Mouse (Mus musculus) heart, postnatal 25 days (tissue): ENCODE measurements around the gene Robo2. TPM values are rescaled to one million over a fixed set of nuclear protein-coding genes. Genes with fewer than 3 reads are reported as not detected.

ENCODE experiments used
- DNase-seq: peaks from one replicate; pipeline ENCODE4 v3.0.0; 2022; ENCODE audit warnings: low spot score
- intact Hi-C: fragments of 180-260 bp; cut with DNase I; formaldehyde crosslinking; loops from one replicate; pipeline ENCODE4 v1.15.1; 2025
- total RNA-seq, 2 experiments: library from RNA; stranded (reverse); gene quantifications; 2 replicates each; pipeline ENCODE4 v1.2.3; 2021

The Robo2 gene
- total RNA-seq, 2 experiments from 2014 or later: 0.89 to 1.5 TPM

DNA sequence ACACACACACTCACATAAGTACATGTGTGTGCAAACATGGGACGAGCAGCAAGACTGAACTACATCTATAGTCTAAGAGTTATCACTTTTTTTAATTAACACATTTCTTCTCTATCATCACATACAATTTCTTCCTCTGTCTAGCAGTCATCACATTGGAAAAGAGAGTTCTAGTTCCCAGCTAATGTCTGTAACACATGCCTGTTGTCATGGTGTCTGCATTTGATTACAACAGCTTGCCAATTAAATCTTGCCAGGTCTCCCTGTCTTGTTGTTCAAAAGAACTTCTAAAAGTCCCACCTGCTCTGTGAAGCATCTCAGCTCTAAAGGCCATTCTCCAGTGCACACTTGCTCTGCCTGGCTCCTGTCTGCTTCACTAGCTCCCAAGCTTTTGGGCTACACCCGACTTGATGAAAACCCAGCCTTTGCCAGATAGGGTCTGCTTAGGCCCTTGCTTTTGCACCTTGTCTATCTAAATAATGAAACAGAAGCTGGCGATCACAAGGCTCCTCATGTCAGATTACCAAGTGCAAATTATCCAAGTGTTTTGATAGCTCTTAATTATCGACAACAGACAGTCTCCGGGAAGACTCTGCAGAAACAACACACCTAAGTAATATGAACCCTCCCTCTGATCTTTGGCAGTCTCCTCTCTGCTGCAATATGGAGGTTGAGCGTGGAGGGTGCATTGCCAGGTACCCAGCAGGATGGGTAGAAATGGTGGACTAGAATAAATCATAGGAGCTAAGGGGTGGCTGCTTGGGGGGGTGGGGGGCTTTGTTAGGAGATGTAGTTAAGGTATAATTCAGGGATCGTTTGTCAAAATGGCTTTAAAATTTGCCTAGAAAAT, 186.0 kb downstream of the Robo2 start:
- intact Hi-C loops: no loop called here
- DNase-seq: no peak

- intact Hi-C loops: no loop called here
- no peak for DNase-seq
Observed at GRCm38 (mm10) chr16:74222501-74222900, 189.1 kb downstream of the Robo2 start.

- DNase-seq: no peak
- intact Hi-C loops: no loop called here
Observed at GRCm38 (mm10) chr16:74216879-74217415, 194.7 kb downstream of the Robo2 start.

DNA sequence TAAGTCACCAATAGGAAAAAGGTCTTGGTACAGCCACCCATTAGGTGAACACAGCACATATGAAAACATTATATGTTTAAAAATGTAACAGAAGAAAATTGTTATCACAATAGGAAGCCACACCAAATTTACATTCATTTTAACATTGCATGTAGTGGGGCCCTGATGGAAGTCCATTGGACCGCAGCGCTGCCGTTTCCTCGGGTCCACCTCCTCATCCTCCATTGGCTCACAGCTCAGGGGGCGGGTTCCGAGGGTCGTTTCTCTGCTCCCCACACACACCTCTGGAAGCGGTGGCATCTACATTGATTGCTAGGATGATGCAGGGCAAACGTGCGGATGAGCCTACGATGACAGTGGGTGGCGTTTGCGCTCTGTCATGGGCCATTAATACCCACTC, 195.8 kb downstream of the Robo2 start:
- DNase-seq: no peak
- intact Hi-C loops: no loop called here

- intact Hi-C loops: no loop called here
- no peak for DNase-seq
Observed at GRCm38 (mm10) chr16:74200705-74201104, 210.9 kb downstream of the Robo2 start.

GRCm38 (mm10) chr16:74200024-74200703, 211.5 kb downstream of the Robo2 start:
- DNase-seq: no peak
- intact Hi-C loops: no loop called here

DNA sequence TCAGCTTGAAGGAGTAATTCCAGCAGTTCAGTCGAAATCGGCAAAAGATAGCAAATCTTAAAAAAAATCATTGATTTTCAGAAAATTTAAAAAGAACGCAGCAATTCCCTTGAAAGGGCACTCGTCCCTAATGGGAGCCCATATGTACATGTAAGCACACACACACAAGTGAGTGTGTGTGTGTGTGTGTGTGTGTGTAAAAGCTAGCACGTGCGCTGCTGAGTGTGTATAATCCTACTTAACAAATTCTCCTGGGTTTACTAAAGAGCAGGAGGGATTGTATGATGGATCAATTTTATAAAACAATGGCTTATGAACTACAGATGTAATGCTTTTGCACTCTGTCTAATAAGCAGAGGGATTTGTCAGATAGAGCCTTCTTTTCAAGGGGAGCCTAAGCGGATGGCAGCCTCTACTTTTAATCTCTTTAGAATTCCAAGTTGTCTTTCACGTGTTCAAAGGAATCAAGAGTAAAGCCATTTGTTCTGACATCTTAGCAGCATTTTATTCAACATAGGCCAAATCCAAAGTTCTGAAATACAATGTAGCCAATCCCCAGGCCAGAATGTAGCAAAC, 218.6 kb downstream of the Robo2 start:
- intact Hi-C loops: no loop called here
- no peak for DNase-seq

- DNase-seq: no peak
- intact Hi-C loops: no loop called here
Observed at GRCm38 (mm10) chr16:74191621-74192020, 220.0 kb downstream of the Robo2 start.

GRCm38 (mm10) chr16:74182509-74183113, 229.0 kb downstream of the Robo2 start:
- intact Hi-C loops: no loop called here
- DNase-seq: no peak

GRCm38 (mm10) chr16:74172673-74173072, 239.0 kb downstream of the Robo2 start:
- intact Hi-C loops: no loop called here
- no peak for DNase-seq

GRCm38 (mm10) chr16:74169642-74170041, 242.0 kb downstream of the Robo2 start:
- no peak for DNase-seq
- intact Hi-C loops: no loop called here

DNA sequence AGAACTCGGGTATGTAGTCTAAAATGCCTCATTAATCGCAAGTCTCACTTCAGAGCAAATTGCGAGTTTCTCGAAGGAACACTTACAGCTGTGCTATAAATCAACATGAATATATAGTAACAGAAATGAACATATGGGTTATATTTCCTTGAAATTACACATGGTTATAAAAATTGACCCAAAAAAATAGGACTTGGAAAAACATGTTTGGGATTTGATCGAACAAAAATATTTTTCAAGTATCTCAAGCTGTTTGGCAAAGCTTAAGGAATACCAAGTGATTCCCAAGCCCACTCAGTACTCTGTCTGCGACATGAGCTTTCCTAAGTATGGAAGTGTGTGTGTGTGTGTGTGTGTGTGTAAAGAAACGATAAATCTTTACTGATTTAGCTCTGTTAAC, 242.5 kb downstream of the Robo2 start:
- no peak for DNase-seq
- intact Hi-C loops: no loop called here

DNA sequence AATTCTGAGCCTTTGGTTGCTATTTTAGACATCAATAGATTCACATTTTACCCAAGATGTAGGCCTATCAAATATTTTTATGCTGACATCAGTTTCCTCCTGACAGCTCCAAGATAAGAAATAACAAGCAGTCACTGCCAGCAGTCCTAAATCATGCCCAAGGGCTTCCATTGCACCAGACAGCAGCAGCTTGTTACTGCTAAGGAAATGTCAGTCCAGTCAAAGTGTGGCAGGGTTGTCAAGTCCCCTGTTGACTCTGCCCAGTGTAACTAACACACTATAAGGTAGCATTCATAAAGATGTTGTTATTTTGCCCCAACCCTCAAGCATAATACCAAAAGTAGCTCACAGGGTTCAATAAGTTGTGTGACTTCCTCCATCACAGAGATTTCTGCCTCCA, 243.8 kb downstream of the Robo2 start:
- intact Hi-C loops: no loop called here
- no peak for DNase-seq

GRCm38 (mm10) chr16:74162041-74162440, 249.6 kb downstream of the Robo2 start:
- no peak for DNase-seq
- intact Hi-C loops: no loop called here

DNA sequence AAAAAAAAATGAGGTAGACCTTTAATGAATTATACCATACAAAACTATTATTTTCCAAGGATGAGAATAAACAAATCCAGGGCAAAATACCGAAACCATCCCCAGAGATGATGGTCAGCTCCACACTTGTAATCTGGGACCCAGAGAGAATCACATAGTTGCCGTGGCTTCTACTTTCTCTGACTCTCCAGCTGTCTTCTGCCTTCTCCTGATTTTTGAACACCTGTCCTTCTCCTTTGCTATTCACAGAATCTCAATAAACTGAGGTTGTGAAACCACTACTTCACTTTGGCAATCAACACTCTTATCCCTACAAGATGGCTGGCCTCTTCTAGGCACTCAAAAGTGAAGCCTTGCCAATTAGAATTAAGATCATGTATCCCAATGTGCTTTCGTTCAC, 252.4 kb downstream of the Robo2 start:
- no peak for DNase-seq
- intact Hi-C loops: no loop called here

DNA sequence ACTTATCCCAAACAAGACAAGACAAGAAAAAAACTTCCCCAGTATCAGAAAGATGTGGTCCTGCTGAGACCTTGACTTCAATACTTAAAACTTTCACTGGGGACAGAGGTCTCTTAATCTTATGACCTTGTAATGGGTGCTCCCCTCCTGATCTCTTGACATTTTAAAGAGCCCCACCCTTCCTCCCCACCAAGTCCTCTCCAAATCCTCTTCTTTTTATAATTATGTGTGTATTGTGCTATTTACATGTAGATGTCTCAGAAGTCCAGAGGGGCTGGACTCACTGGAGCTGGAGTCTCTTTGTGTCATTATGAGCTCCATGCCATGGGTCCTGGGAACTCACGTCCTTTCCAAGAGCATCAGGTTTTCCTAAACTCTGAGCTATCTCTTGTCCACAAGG, 275.4 kb downstream of the Robo2 start:
- intact Hi-C loops: no loop called here

DNA sequence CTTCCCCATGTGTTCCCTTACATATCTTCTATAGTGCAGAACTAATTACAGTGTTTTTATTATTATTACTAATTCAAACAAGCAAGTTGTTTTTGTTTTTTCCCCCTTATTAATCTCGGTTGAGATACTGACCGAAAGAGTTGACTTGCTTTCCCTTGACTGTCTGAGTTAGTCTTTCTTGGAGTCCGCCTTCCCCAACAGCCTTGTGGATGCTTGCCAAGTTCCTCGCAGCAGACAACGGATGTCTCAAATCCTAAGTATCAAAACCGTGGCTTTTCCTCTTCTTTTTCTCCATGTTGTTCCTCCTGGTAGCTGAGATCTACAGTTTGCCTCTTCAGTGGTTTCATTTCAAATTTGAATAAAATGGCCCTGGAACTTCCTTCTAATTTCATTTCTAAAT, 278.8 kb downstream of the Robo2 start:
- no peak for DNase-seq
- intact Hi-C loops: no loop called here

More for the DNA sequence above, 275.4 kb downstream of the Robo2 start:
- DNase-seq: no peak

DNA sequence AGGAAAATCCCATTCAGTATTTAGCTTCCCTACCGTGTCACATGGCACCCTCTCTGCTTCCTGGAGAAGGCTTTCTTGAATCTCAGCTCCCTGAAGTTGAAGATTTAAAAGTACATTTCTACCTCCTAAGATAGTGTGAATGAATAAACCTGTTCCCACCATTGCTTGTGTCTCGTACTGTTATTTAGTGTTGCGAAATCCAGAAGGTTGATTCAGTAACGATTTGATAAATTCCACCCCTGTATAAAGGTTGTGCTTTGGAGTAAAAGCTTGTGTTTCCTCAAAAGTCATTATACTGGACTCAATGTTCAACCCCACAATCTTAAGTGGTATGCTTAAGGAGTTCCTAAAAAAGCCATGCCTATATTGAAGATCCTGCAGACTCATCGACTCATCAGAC, 280.3 kb downstream of the Robo2 start:
- no peak for DNase-seq
- intact Hi-C loops: no loop called here

DNA sequence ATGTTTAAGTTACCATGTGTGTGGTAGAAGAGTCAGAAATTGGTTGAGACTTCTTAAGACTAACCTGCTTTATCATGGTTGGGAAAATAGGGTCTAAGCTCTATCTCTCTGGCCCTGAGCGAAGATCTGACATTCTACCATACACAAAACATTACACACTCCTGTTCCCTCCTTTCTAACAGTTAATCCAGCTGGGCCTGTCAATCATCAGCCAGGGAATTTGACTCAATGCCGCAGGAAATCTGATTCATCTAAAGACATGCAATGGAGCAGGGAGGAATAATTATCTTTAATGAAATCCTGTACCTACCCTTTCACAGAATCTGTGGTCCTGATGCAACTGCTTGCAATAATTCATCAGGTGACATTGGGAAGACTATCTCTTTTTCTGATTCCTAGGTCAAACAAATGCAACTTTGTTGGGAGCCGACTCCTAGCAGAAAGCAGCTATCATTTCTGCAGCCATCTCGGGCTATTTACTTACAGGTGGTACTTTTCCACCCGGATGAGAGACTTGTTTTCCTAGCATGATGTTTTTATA, 283.1 kb downstream of the Robo2 start:
- intact Hi-C loops: no loop called here

DNA sequence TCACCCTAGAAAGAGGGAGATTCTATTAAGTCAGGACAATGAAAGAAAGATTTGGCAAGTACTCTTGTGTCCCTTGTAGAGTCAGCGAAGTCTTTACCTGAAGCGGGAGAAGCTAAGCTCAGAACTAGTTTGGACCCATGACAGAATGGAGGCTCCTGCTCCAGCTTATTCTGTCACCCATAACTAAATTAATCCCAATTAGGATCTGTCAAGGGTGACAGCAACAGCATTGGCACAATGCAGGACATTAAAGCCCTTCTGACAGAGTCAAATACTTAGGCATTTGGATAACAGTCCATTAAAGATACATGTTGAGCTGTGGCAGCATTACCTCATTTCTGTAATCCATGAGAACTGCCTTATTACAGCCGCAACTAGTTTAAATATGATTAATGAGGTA, 298.5 kb downstream of the Robo2 start:
- no peak for DNase-seq
- intact Hi-C loops: no loop called here

More for the DNA sequence above, 283.1 kb downstream of the Robo2 start:
- DNase-seq: no peak
